Mouse (Mus musculus) C2C12 (cell line): ENCODE data around the gene Smok3b.
"Not testable (repeated sequence)": the region's sequence is repeated elsewhere in the genome, so short reads cannot be mapped to it uniquely, and the experiment has no call there.

Experiments
- CTCF ChIP-seq: IDR thresholded peaks from one replicate; pipeline ENCODE4 v1.5.1; 2011; ENCODE audit not compliant: control insufficient read depth, insufficient read depth, insufficient read length
- FOSL1 ChIP-seq: IDR thresholded peaks from one replicate; pipeline ENCODE4 v1.8.0; 2011; ENCODE audit warnings: mild to moderate bottlenecking, low read length; ENCODE audit not compliant: poor library complexity, insufficient read depth, severe bottlenecking
- MAX ChIP-seq: IDR thresholded peaks from one replicate; pipeline ENCODE4 v1.6.1; 2011; ENCODE audit warnings: mild to moderate bottlenecking, control low read depth
- MYOD1 ChIP-seq: IDR thresholded peaks from one replicate; pipeline ENCODE4 v1.6.1; 2011; ENCODE audit warnings: low read depth; ENCODE audit not compliant: control insufficient read depth, insufficient read length
- MYOG ChIP-seq: IDR thresholded peaks from one replicate; pipeline ENCODE4 v1.6.1; 2011; ENCODE audit not compliant: control insufficient read depth, insufficient read length; ENCODE audit errors: extremely low read depth
- USF1 ChIP-seq: IDR thresholded peaks from one replicate; pipeline ENCODE4 v1.6.1; 2011; ENCODE audit warnings: low read depth, mild to moderate bottlenecking, control low read depth, moderate library complexity

DNA sequence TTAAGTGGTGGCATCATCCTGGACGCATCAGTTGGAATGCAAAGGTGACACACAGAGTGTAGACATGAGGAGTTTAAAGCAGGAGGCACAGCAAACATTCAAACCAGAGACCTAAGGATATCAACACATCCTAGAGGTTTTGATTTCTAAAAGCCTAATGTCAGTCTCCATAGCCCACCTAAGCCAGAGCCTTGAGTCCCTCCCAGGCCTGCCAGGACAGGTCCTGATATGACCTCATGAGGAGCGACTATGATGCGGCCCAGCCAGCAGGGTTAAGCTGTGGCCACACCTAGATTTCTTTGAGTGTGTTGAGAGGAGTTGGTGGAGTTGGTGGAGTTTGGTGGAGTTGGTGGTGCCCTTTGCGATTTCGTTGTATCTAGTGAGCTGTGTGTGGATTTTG lies 31.7 kb downstream of the Smok3b start, which contains the start of gene Smok3c:
- not testable (repeated sequence) for TF ChIP-seq CTCF, MAX, MYOG, FOSL1, MYOD1, USF1
